8 mouse cellular contexts compared by ENCODE assay signal in genomic region chr4:135439188-135439647, GRCm38 (mm10). TPM values are rescaled to one million over a fixed set of nuclear protein-coding genes. Genes with fewer than 3 reads are reported as not detected.
A peak's percentile ranks its signal among the peaks of the same experiment; 100 is the strongest.
DNase-seq lines count a peak whose midpoint lies in the region; ATAC-seq lines count a peak whose summit lies in the region.

No protein-coding gene starts in this region.

- peak overlapping the region; percentile 50 for H3K27ac ChIP-seq in forebrain, embryonic 12.5 days
- 0 out of 2 replicates have a peak overlapping the region, but pooled peaks have one; percentile 0 for H3K27ac ChIP-seq in hindbrain, embryonic 13.5 days
- H3K27ac ChIP-seq in limb, embryonic 15.5 days = no peak overlapping the region
- H3K27ac ChIP-seq in midbrain, embryonic 14.5 days (replicated peaks; ENCODE audit: low read depth, low read length) = no peak overlapping the region

- 3% methylated on average over 15 of the region's 15 CpGs for WGBS in forebrain, embryonic 12.5 days
- 3% methylated on average over 15 of the region's 15 CpGs for WGBS in hindbrain, embryonic 13.5 days
- 3% methylated on average over 15 of the region's 15 CpGs for WGBS in limb, embryonic 15.5 days
- 6% methylated on average over 15 of the region's 15 CpGs for WGBS in midbrain, embryonic 14.5 days

- peaks cover 6% of the 10 kb centered on the region; the same call in 1 of the 2 replicates for H3K27me3 ChIP-seq in forebrain, embryonic 12.5 days
- no peaks in the 10 kb centered on the region for H3K27me3 ChIP-seq in hindbrain, embryonic 13.5 days
- H3K27me3 ChIP-seq in limb, embryonic 15.5 days = no peaks in the 10 kb centered on the region
- H3K27me3 ChIP-seq in midbrain, embryonic 14.5 days (ENCODE audit: control insufficient read depth, insufficient read depth, low read length) = no peaks in the 10 kb centered on the region

- H3K4me3 ChIP-seq in forebrain, embryonic 12.5 days (replicated peaks) = peak overlapping the region; percentile 8; the same call in 1 of the 2 replicates
- H3K4me3 ChIP-seq in hindbrain, embryonic 13.5 days = no peak overlapping the region; the same call in 1 of the 2 replicates
- peak overlapping the region; percentile 17 for H3K4me3 ChIP-seq in limb, embryonic 15.5 days
- H3K4me3 ChIP-seq in midbrain, embryonic 14.5 days (replicated peaks; ENCODE audit: low read depth, low read length) = no peak overlapping the region

- no peak overlapping the region for H3K9ac ChIP-seq in forebrain, embryonic 12.5 days
- H3K9ac ChIP-seq in hindbrain, embryonic 13.5 days = no peak overlapping the region
- H3K9ac ChIP-seq in limb, embryonic 15.5 days = no peak overlapping the region
- H3K9ac ChIP-seq in midbrain, embryonic 14.5 days (replicated peaks; ENCODE audit: low read length) = no peak overlapping the region

- peak; percentile 78 for ATAC-seq in forebrain, embryonic 12.5 days (ENCODE audit: low FRiP score)
- ATAC-seq in hindbrain, embryonic 13.5 days (ENCODE audit: low FRiP score) = peak; percentile 46; the same call in 1 of the 2 replicates
- ATAC-seq in limb, embryonic 15.5 days (ENCODE audit: insufficient number of reproducible peaks, low FRiP score, low TSS enrichment, low read depth) = peak; percentile 48; the same call in 1 of the 2 replicates
- ATAC-seq in midbrain, embryonic 14.5 days (ENCODE audit: low FRiP score, low TSS enrichment) = no peak

- peak; percentile 82 to 83 for DNase-seq in B cell, adult 2 months
- DNase-seq in adipocyte (ENCODE audit: low spot score) = peak; percentile 76
- peak; percentile 58 for DNase-seq in midbrain, embryonic 14.5 days
- DNase-seq in testis, postnatal 10 days (ENCODE audit: low spot score) = peak; percentile 58
- DNase-seq in cerebellum, adult 9-11 months = no peak

- peaks cover 13% of the 10 kb centered on the region for H3K4me1 ChIP-seq in forebrain, embryonic 12.5 days
- H3K4me1 ChIP-seq in hindbrain, embryonic 13.5 days (replicated peaks) = peaks cover 10% of the 10 kb centered on the region
- H3K4me1 ChIP-seq in limb, embryonic 15.5 days = peaks cover 9% of the 10 kb centered on the region
- H3K4me1 ChIP-seq in midbrain, embryonic 14.5 days (ENCODE audit: control insufficient read depth, insufficient read depth, low read length) = peaks cover 7% of the 10 kb centered on the region

- no peaks in the 10 kb centered on the region for H3K36me3 ChIP-seq in forebrain, embryonic 12.5 days (replicated peaks)
- H3K36me3 ChIP-seq in hindbrain, embryonic 13.5 days = no peaks in the 10 kb centered on the region
- H3K36me3 ChIP-seq in limb, embryonic 15.5 days = no peaks in the 10 kb centered on the region
- H3K36me3 ChIP-seq in midbrain, embryonic 14.5 days (ENCODE audit: control insufficient read depth, insufficient read depth, low read length) = no peaks in the 10 kb centered on the region

- peak overlapping the region; percentile 42 for H3K4me2 ChIP-seq in forebrain, embryonic 12.5 days
- H3K4me2 ChIP-seq in hindbrain, embryonic 13.5 days = peak overlapping the region; percentile 33; the same call in 1 of the 2 replicates
- H3K4me2 ChIP-seq in limb, embryonic 15.5 days = peak overlapping the region; percentile 36
- H3K4me2 ChIP-seq in midbrain, embryonic 14.5 days (ENCODE audit: low read length) = no peak overlapping the region; the same call in 1 of the 2 replicates

- no peaks in the 10 kb centered on the region for H3K9me3 ChIP-seq in forebrain, embryonic 12.5 days
- no peaks in the 10 kb centered on the region for H3K9me3 ChIP-seq in hindbrain, embryonic 13.5 days
- no peaks in the 10 kb centered on the region for H3K9me3 ChIP-seq in limb, embryonic 15.5 days
- H3K9me3 ChIP-seq in midbrain, embryonic 14.5 days (ENCODE audit: control insufficient read depth, low read length) = no peaks in the 10 kb centered on the region

RNA-seq across cellular contexts. Expression of gene Rcan3, which starts 5.6 kb away (rescaled TPM):
- 18.6 and 20.2 TPM in 2 replicates for polyA plus RNA-seq in forebrain, embryonic 12.5 days (2016; fragmentation: Nextera tagmentation; extraction: Ambion mirVana)
- 31.2 and 31.8 TPM in 2 replicates for polyA plus RNA-seq in hindbrain, embryonic 13.5 days (2015; fragmentation: Nextera tagmentation; extraction: Ambion mirVana)
- polyA plus RNA-seq in limb, embryonic 15.5 days (2015; fragmentation: Nextera tagmentation; extraction: Ambion mirVana) = 16.6 and 16.8 TPM in 2 replicates
- 40.9 and 50.2 TPM in 2 replicates for polyA plus RNA-seq in midbrain, embryonic 14.5 days (2014; fragmentation: Nextera tagmentation; extraction: Ambion mirVana)

RNA-seq across cellular contexts. Expression of gene Ncmap, which starts 41.2 kb away (rescaled TPM):
- 0.63 and 1.1 TPM in 2 replicates for polyA plus RNA-seq in forebrain, embryonic 12.5 days (2016; fragmentation: Nextera tagmentation; extraction: Ambion mirVana)
- 0.75 and 1.2 TPM in 2 replicates for polyA plus RNA-seq in hindbrain, embryonic 13.5 days (2015; fragmentation: Nextera tagmentation; extraction: Ambion mirVana)
- 11.0 and 11.7 TPM in 2 replicates for polyA plus RNA-seq in limb, embryonic 15.5 days (2015; fragmentation: Nextera tagmentation; extraction: Ambion mirVana)
- polyA plus RNA-seq in midbrain, embryonic 14.5 days (2014; fragmentation: Nextera tagmentation; extraction: Ambion mirVana) = 0.67 and 1.4 TPM in 2 replicates

RNA-seq across cellular contexts. Expression of gene Stpg1, which starts 55.4 kb away (rescaled TPM):
- polyA plus RNA-seq in forebrain, embryonic 12.5 days (2016; fragmentation: Nextera tagmentation; extraction: Ambion mirVana) = 0.19 and 0.36 TPM in 2 replicates
- polyA plus RNA-seq in hindbrain, embryonic 13.5 days (2015; fragmentation: Nextera tagmentation; extraction: Ambion mirVana) = 0.23 and 0.44 TPM in 2 replicates
- 0.12 and 0.31 TPM in 2 replicates for polyA plus RNA-seq in limb, embryonic 15.5 days (2015; fragmentation: Nextera tagmentation; extraction: Ambion mirVana)
- 0.68 TPM in 1 of 2 replicates, not detected in the other for polyA plus RNA-seq in midbrain, embryonic 14.5 days (2014; fragmentation: Nextera tagmentation; extraction: Ambion mirVana)

RNA-seq across cellular contexts. Expression of gene Nipal3, which starts 55.6 kb away (rescaled TPM):
- polyA plus RNA-seq in forebrain, embryonic 12.5 days (2016; fragmentation: Nextera tagmentation; extraction: Ambion mirVana) = 2.1 and 4.3 TPM in 2 replicates
- polyA plus RNA-seq in hindbrain, embryonic 13.5 days (2015; fragmentation: Nextera tagmentation; extraction: Ambion mirVana) = 6.5 and 7.8 TPM in 2 replicates
- polyA plus RNA-seq in limb, embryonic 15.5 days (2015; fragmentation: Nextera tagmentation; extraction: Ambion mirVana) = 2.3 and 2.4 TPM in 2 replicates
- polyA plus RNA-seq in midbrain, embryonic 14.5 days (2014; fragmentation: Nextera tagmentation; extraction: Ambion mirVana) = 7.7 and 9.8 TPM in 2 replicates

Comparison
In these comparisons a context has a peak if more than half of its experiments do, and no peak if none do; other contexts are left out.
1. H3K27ac ChIP-seq: peak in forebrain, embryonic 12.5 days (single experiment) and hindbrain, embryonic 13.5 days (single experiment); none in limb, embryonic 15.5 days (single experiment) and midbrain, embryonic 14.5 days (single experiment).
2. H3K4me3 ChIP-seq: peak in forebrain, embryonic 12.5 days (single experiment) and limb, embryonic 15.5 days (single experiment); none in hindbrain, embryonic 13.5 days (single experiment) and midbrain, embryonic 14.5 days (single experiment).